Mouse (Mus musculus) G1E (cell line): ENCODE data around the gene Acads.

Source experiments
- CTCF ChIP-seq: IDR thresholded peaks from 2 replicates; pipeline ENCODE4 v1.5.1; 2012; ENCODE audit warnings: low read depth, low read length, inconsistent platforms, mixed read lengths
- GATA1 ChIP-seq: IDR thresholded peaks from 2 replicates; pipeline ENCODE4 v1.6.1; 2012; ENCODE audit warnings: borderline replicate concordance, low read length, inconsistent platforms, mixed read lengths
- GATA2 ChIP-seq: IDR thresholded peaks from 2 replicates; pipeline ENCODE4 v1.6.1; 2012; ENCODE audit warnings: low read depth, low read length, inconsistent platforms, borderline replicate concordance
- POLR2AphosphoS5 ChIP-seq: IDR thresholded peaks from 2 replicates; pipeline ENCODE4 v1.6.1; 2012; ENCODE audit warnings: low read depth, low read length, inconsistent platforms; ENCODE audit not compliant: insufficient replicate concordance
- TAL1 ChIP-seq: conservative IDR thresholded peaks from 2 replicates; pipeline ENCODE4 v1.6.1; 2012; ENCODE audit warnings: low read depth, low read length, inconsistent platforms, mixed read lengths

DNA sequence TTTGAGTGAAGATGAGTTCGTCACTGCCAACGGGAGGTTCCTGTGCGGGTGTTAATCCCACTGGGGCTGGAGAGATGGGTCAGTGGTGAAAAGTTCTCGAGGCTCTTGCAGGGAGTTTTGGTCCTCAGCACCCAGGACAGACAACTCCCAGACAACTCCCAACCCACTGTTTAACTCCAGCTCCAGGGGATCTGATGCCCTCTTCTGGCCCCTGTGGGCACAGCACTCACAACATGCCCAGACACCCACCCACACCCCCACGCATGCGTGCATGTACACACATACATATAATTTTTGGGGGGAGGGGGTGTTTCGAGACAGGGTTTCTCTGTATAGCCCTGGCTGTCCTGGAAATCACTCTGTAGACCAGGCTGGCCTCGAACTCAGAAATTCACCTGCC lies 44.4 kb upstream of the Acads start:
- TF ChIP-seq CTCF, result no peak
- TF ChIP-seq GATA2, result no peak
- no peak for TF ChIP-seq TAL1
- TF ChIP-seq POLR2AphosphoS5, result no peak
- no peak for TF ChIP-seq GATA1
